Mouse (Mus musculus) forebrain, embryonic 15.5 days (tissue): ENCODE measurements around the gene Cldn6. TPM values are rescaled to one million over a fixed set of nuclear protein-coding genes. Genes with fewer than 3 reads are reported as not detected.

Experiments
- ATAC-seq: fragments of 200-750 bp; cut with Nextera tagmentation; replicated peaks from 2 replicates; pipeline ENCODE4 v1.8.0; 2017; ENCODE audit warnings: mild to moderate bottlenecking, moderate TSS enrichment, moderate library complexity
- H3K27ac ChIP-seq: fragments of 300-500 bp; sonication (generic); replicated peaks from 2 replicates; pipeline ENCODE4 v1.5.1; 2015; ENCODE audit warnings: mild to moderate bottlenecking, inconsistent platforms
- H3K27me3 ChIP-seq: fragments of 300-500 bp; sonication (generic); 2 replicates; pipeline ENCODE4 v1.6.1; 2015; ENCODE audit warnings: inconsistent platforms
- H3K36me3 ChIP-seq: fragments of 300-500 bp; sonication (generic); 2 replicates; pipeline ENCODE4 v1.6.1; 2015; ENCODE audit warnings: mild to moderate bottlenecking, inconsistent platforms
- H3K4me1 ChIP-seq: fragments of 300-500 bp; sonication (generic); 2 replicates; pipeline ENCODE4 v1.6.1; 2015; ENCODE audit warnings: inconsistent platforms
- H3K4me2 ChIP-seq: fragments of 300-500 bp; sonication (generic); replicated peaks from 2 replicates; pipeline ENCODE4 v1.6.1; 2015; ENCODE audit warnings: mild to moderate bottlenecking, inconsistent platforms
- H3K4me3 ChIP-seq: fragments of 300-500 bp; sonication (generic); 2 replicates; pipeline ENCODE4 v1.5.1; 2015; ENCODE audit warnings: mild to moderate bottlenecking, inconsistent platforms
- H3K9ac ChIP-seq: fragments of 300-500 bp; sonication (generic); replicated peaks from 2 replicates; pipeline ENCODE4 v1.6.1; 2015; ENCODE audit warnings: mild to moderate bottlenecking, inconsistent platforms
- H3K9me3 ChIP-seq: fragments of 300-500 bp; sonication (generic); 2 replicates; pipeline ENCODE4 v1.6.1; 2016; ENCODE audit warnings: inconsistent platforms
- WGBS: fragments of 180-500 bp; shearing (Covaris S2); methylation state at CpG from one replicate; pipeline ENCODE4 v1.1.7; 2015; ENCODE audit warnings: mixed read lengths; 5-methylcytosine and 5-hydroxymethylcytosine counted together
- polyA plus RNA-seq: library from polyadenylated mRNA; unstranded; fragments of >200 nt; fragmentation: Nextera tagmentation; extraction: Ambion mirVana; gene quantifications from 2 replicates; pipeline ENCODE4 v1.2.1, GENCODE M21; 2015

The Cldn6 gene
- polyA plus RNA-seq, 1 experiment from 2014 or later = 0.50 TPM

DNA sequence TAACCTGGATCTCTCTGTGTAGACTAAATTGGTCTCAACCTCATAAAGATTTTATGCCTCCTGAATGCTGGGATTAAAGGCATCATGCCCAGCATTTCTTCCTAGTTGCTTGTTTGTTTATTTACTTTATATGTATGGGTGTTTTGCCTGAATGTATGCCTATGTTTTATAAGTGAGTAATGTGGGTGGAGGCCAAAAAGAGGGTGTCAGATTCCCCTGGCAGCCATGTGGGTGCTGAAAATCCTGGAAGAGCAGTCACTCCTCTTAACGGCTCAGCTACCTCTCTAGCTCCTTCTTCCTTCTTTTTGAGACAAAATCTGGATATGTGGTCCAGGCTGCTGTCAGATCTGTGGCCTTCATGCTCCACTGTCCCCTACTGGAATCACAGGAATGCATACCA, 51.4 kb downstream of the Cldn6 start:
- Histone ChIP-seq H3K27me3 (no peaks in the 10 kb centered on the region), H3K9ac (no peak overlapping the region), H3K4me2 (no peak overlapping the region), H3K9me3 (no peaks in the 10 kb centered on the region), H3K27ac (no peak overlapping the region), H3K4me3 (no peak overlapping the region), H3K4me1 (peaks cover 14% of the 10 kb centered on the region), H3K36me3 (no peaks in the 10 kb centered on the region; the same call in 1 of the 2 replicates)
- no peak for ATAC-seq
- 87% methylated on average over 1 of the region's 1 CpGs for WGBS

Other genes with a start within 250 kb of the Cldn6 start
- not detected in 2 replicates for gene Vmn2r117, start 199.6 kb upstream of the Cldn6 start, polyA plus RNA-seq
- gene Zfp213, start 115.0 kb upstream of the Cldn6 start, polyA plus RNA-seq = 21.0 and 21.5 TPM in 2 replicates
- 26.9 and 30.2 TPM in 2 replicates for gene Zfp13, start 79.8 kb upstream of the Cldn6 start, polyA plus RNA-seq
- gene Zscan10, start 78.4 kb upstream of the Cldn6 start, polyA plus RNA-seq = not detected in 2 replicates
- 1.3 and 1.7 TPM in 2 replicates for gene Mmp25, start 34.0 kb upstream of the Cldn6 start, polyA plus RNA-seq
- 0.22 TPM in 1 of 2 replicates, not detected in the other for gene Bicdl2, start 18.7 kb upstream of the Cldn6 start, polyA plus RNA-seq
- gene Hcfc1r1, start 5.7 kb upstream of the Cldn6 start, polyA plus RNA-seq = 90.3 and 92.0 TPM in 2 replicates
- gene Thoc6, start 5.4 kb upstream of the Cldn6 start, polyA plus RNA-seq = 39.4 and 39.5 TPM in 2 replicates
- 3.6 and 5.5 TPM in 2 replicates for gene Tnfrsf12a, start 1.8 kb upstream of the Cldn6 start, polyA plus RNA-seq
- 1.2 TPM in 2 replicates for gene Cldn9, start 4.8 kb downstream of the Cldn6 start, polyA plus RNA-seq
- gene 1520401A03Rik, start 43.5 kb downstream of the Cldn6 start, polyA plus RNA-seq = not detected in 2 replicates
- gene Pkmyt1, start 47.1 kb downstream of the Cldn6 start, polyA plus RNA-seq = 26.7 and 28.4 TPM in 2 replicates
- gene Paqr4, start 61.6 kb downstream of the Cldn6 start, polyA plus RNA-seq = 39.4 and 39.7 TPM in 2 replicates
- 0.48 and 0.50 TPM in 2 replicates for gene Kremen2, start 66.6 kb downstream of the Cldn6 start, polyA plus RNA-seq
- 162 and 164 TPM in 2 replicates for gene Flywch1, start 92.4 kb downstream of the Cldn6 start, polyA plus RNA-seq
- 30.7 and 31.9 TPM in 2 replicates for gene Flywch2, start 106.8 kb downstream of the Cldn6 start, polyA plus RNA-seq
- 562 and 569 TPM in 2 replicates for gene Srrm2, start 111.3 kb downstream of the Cldn6 start, polyA plus RNA-seq
- 1,149 and 1,206 TPM in 2 replicates for gene Elob, start 149.9 kb downstream of the Cldn6 start, polyA plus RNA-seq
- not detected in 2 replicates for gene Prss33, start 156.8 kb downstream of the Cldn6 start, polyA plus RNA-seq
- not detected in 2 replicates for gene Prss32, start 164.6 kb downstream of the Cldn6 start, polyA plus RNA-seq
- 0.52 and 1.0 TPM in 2 replicates for gene Prss41, start 164.9 kb downstream of the Cldn6 start, polyA plus RNA-seq
- not detected in 2 replicates for gene Prss21, start 188.8 kb downstream of the Cldn6 start, polyA plus RNA-seq
- gene Dcpp1, start 201.6 kb downstream of the Cldn6 start, polyA plus RNA-seq = not detected in 2 replicates
- not detected in 2 replicates for gene Dcpp2, start 201.6 kb downstream of the Cldn6 start, polyA plus RNA-seq
- not detected in 2 replicates for gene Dcpp3, start 238.2 kb downstream of the Cldn6 start, polyA plus RNA-seq